Mouse (Mus musculus) ES-Bruce4 (cell line): Measurements from ENCODE around the gene Mrpl12. TPM values are rescaled to one million over a fixed set of nuclear protein-coding genes. Genes with fewer than 3 reads are reported as not detected.

ENCODE experiments used
- H3K27ac ChIP-seq: 2 replicates; pipeline ENCODE4 v1.5.1; 2012; ENCODE audit warnings: low read length, inconsistent platforms; ENCODE audit not compliant: insufficient read depth
- H3K27me3 ChIP-seq: 2 replicates; pipeline ENCODE4 v1.6.1; 2012; ENCODE audit warnings: mild to moderate bottlenecking, low read length, inconsistent platforms; ENCODE audit not compliant: control insufficient read depth, poor library complexity, insufficient read depth, severe bottlenecking
- H3K36me3 ChIP-seq: 2 replicates; pipeline ENCODE4 v1.6.1; 2012; ENCODE audit warnings: inconsistent platforms, mild to moderate bottlenecking, low read length, moderate library complexity; ENCODE audit not compliant: control insufficient read depth, poor library complexity, insufficient read depth, severe bottlenecking
- H3K4me1 ChIP-seq: one replicate; pipeline ENCODE4 v1.8.1; 2011; ENCODE audit warnings: low read length; ENCODE audit not compliant: control insufficient read depth, insufficient read depth
- H3K4me3 ChIP-seq: 2 replicates; pipeline ENCODE4 v1.5.1; 2011; ENCODE audit warnings: low read depth, mild to moderate bottlenecking, low read length
- H3K9ac ChIP-seq: 2 replicates; pipeline ENCODE4 v1.6.1; 2012; ENCODE audit warnings: low read depth, mild to moderate bottlenecking, inconsistent platforms; ENCODE audit not compliant: poor library complexity, severe bottlenecking
- H3K9me3 ChIP-seq: replicated peaks from 2 replicates; pipeline ENCODE4 v1.6.1; 2012; ENCODE audit warnings: mild to moderate bottlenecking, low read length, inconsistent platforms; ENCODE audit not compliant: control insufficient read depth, poor library complexity, insufficient read depth, severe bottlenecking
- CTCF ChIP-seq: IDR thresholded peaks from one replicate; pipeline ENCODE4 v1.8.1; 2011; ENCODE audit warnings: low read depth, low read length
- EP300 ChIP-seq: IDR thresholded peaks from 2 replicates; pipeline ENCODE4 v1.6.1; 2011; ENCODE audit warnings: low read depth, low read length; ENCODE audit not compliant: insufficient read depth
- POLR2A ChIP-seq: IDR thresholded peaks from one replicate; pipeline ENCODE4 v1.8.1; 2011; ENCODE audit warnings: low read length; ENCODE audit not compliant: insufficient read depth
- polyA plus RNA-seq: library from polyadenylated mRNA; stranded (reverse); fragments of >200 nt; gene quantifications from 2 replicates; pipeline ENCODE4 v1.2.4, GENCODE M21; 2011; ENCODE audit warnings: low read depth; ENCODE audit not compliant: missing spikeins, insufficient read depth, insufficient read length

Mrpl12 gene
- polyA plus RNA-seq, 1 experiment, result 83.6 TPM

- Histone ChIP-seq H3K9ac (no peak overlapping the region), H3K36me3 (no peaks in the 10 kb centered on the region), H3K4me3 (no peak overlapping the region), H3K27me3 (no peaks in the 10 kb centered on the region), H3K9me3 (no peaks in the 10 kb centered on the region), H3K27ac (no peak overlapping the region), H3K4me1 (no peaks in the 10 kb centered on the region)
- no peak for TF ChIP-seq EP300
- no peak for TF ChIP-seq POLR2A
- TF ChIP-seq CTCF, result no peak
These were observed 38.2 kb downstream of the Mrpl12 start for GRCm38 (mm10) chr11:120522581-120522980.

- H3K27ac ChIP-seq, result no peak overlapping the region
- no peak for TF ChIP-seq POLR2A
- TF ChIP-seq EP300, result no peak
- TF ChIP-seq CTCF, result no peak
These were observed 41.5 kb downstream of the Mrpl12 start for GRCm38 (mm10) chr11:120525959-120526358.

GRCm38 (mm10) chr11:120527690-120528354, 43.4 kb downstream of the Mrpl12 start:
- 0 out of 2 replicates have a peak, but pooled peaks cover 1% of the 10 kb centered on the region for H3K27me3 ChIP-seq

More at GRCm38 (mm10) chr11:120525959-120526358, 41.5 kb downstream of the Mrpl12 start:
- no peak overlapping the region for H3K4me3 ChIP-seq
- 0 out of 2 replicates have a peak, but pooled peaks cover 1% of the 10 kb centered on the region for H3K27me3 ChIP-seq
- no peaks in the 10 kb centered on the region for H3K9me3 ChIP-seq
- H3K4me1 ChIP-seq, result no peaks in the 10 kb centered on the region
- H3K9ac ChIP-seq, result no peak overlapping the region
- H3K36me3 ChIP-seq, result no peaks in the 10 kb centered on the region

GRCm38 (mm10) chr11:120528903-120529302, 44.5 kb downstream of the Mrpl12 start:
- Histone ChIP-seq H3K27me3 (0 out of 2 replicates have a peak, but pooled peaks cover 1% of the 10 kb centered on the region), H3K9me3 (no peaks in the 10 kb centered on the region), H3K4me3 (no peak overlapping the region), H3K36me3 (no peaks in the 10 kb centered on the region), H3K9ac (no peak overlapping the region), H3K27ac (no peak overlapping the region), H3K4me1 (no peaks in the 10 kb centered on the region)
- TF ChIP-seq CTCF (no peak), EP300 (no peak), POLR2A (no peak)

More at GRCm38 (mm10) chr11:120527690-120528354, 43.4 kb downstream of the Mrpl12 start:
- H3K9me3 ChIP-seq, result no peaks in the 10 kb centered on the region
- no peak overlapping the region for H3K4me3 ChIP-seq
- H3K4me1 ChIP-seq, result no peaks in the 10 kb centered on the region
- no peak overlapping the region for H3K27ac ChIP-seq
- TF ChIP-seq EP300, result no peak
- TF ChIP-seq CTCF, result no peak
- TF ChIP-seq POLR2A, result no peak
- no peak overlapping the region for H3K9ac ChIP-seq
- H3K36me3 ChIP-seq, result no peaks in the 10 kb centered on the region

- peak within 1 kb of the TSS; percentile 59 for H3K4me3 ChIP-seq
- H3K27ac ChIP-seq, result no peak within 1 kb of the TSS
- H3K27me3 ChIP-seq, result 0 out of 2 replicates have a peak, but pooled peaks cover 1% of the 10 kb centered on the region
- H3K4me1 ChIP-seq, result no peaks in the 10 kb centered on the region
- H3K9me3 ChIP-seq, result no peaks in the 10 kb centered on the region
- peak within 1 kb of the TSS; percentile 50 for H3K9ac ChIP-seq
- H3K36me3 ChIP-seq, result no peaks in the 10 kb centered on the region
- TF ChIP-seq POLR2A (no peak), CTCF (no peak)
These were observed 45.9 kb downstream of the Mrpl12 start, which contains the start of gene Gcgr for GRCm38 (mm10) chr11:120530085-120530964. Gene Gcgr, plus strand, starts transcription at chr11:120530699.

- Histone ChIP-seq H3K36me3 (no peaks in the 10 kb centered on the region), H3K9ac (no peak overlapping the region), H3K9me3 (no peaks in the 10 kb centered on the region), H3K27ac (no peak overlapping the region), H3K4me3 (no peak overlapping the region), H3K4me1 (no peaks in the 10 kb centered on the region), H3K27me3 (0 out of 2 replicates have a peak, but pooled peaks cover 1% of the 10 kb centered on the region)
- TF ChIP-seq POLR2A (no peak), CTCF (no peak), EP300 (no peak)
These were observed 47.2 kb downstream of the Mrpl12 start for GRCm38 (mm10) chr11:120531646-120532045.
